Mouse (Mus musculus): Measurements from ENCODE around the gene Dusp22. TPM values are rescaled to one million over a fixed set of nuclear protein-coding genes. Genes with fewer than 3 reads are reported as not detected.

Gene Dusp22
- polyA plus RNA-seq, 1 experiment: 25.2 TPM

DNA sequence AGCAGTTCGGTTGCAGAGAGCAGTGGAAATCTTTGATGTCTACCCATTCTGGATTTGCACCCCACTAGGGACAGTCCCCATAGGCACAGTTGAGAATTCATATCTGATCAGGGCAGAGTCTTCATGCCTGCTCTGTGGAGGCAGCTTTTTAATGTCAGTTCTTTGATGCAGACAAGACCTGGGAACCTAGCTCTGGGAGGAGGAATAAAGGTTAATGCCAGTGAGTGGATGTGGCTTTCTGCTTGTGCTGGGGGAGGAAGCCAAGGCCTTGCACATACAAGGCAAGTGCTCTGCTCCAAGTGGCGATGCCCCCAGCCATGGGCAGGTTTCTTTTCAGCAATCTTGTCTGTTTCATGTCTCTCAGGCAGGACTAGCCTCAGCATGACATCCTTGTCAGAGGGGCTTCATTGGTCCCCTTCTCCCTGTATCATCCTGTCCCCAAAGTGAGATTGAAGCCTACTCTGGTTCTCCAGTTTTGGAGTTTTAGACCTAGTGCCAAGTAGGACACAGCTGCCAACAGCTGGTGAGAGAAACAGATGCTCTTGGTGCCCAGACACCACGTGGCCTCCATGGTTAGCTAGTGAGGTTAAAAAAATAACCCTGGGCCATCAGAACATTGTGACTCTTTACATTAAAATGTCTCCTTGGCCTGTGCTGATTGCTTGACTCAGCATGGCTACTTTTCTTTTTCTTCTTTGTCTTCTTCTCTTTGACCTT lies 100.7 kb downstream of the Dusp22 start:
- WGBS: 74% methylated on average over 3 of the region's 3 CpGs
- TF ChIP-seq CTCF (conservative IDR thresholded peaks at IDR 0.05; ENCODE audit: insufficient read depth, insufficient read length, low read depth, low read length) (no peak), POLR2A (IDR thresholded peaks at IDR 0.05; ENCODE audit: low read depth, low read length) (no peak)
- Histone ChIP-seq H3K27me3 (replicated peaks; ENCODE audit: control insufficient read depth, insufficient read depth, low read length) (no peaks in the 10 kb centered on the region), H3K36me3 (ENCODE audit: control insufficient read depth, insufficient read depth, low read length) (no peaks in the 10 kb centered on the region), H3K4me1 (ENCODE audit: control insufficient read depth, insufficient read depth, low read length) (no peaks in the 10 kb centered on the region), H3K27ac (ENCODE audit: insufficient read depth, low read depth, low read length) (no peak overlapping the region), H3K4me3 (ENCODE audit: insufficient read depth, low read depth, low read length) (no peak overlapping the region)
- DNase-seq: no peak

Other genes starting within 250 kb of the Dusp22 start
- gene Uqcrfs1, start 114.6 kb upstream of the Dusp22 start, polyA plus RNA-seq (2012; rRNA removed): 441 and 479 TPM in 2 replicates
- 0.96 and 1.6 TPM in 2 replicates for gene Irf4, start 89.2 kb downstream of the Dusp22 start, polyA plus RNA-seq (2012; rRNA removed)

All from kidney, adult 2 months (tissue).